Mouse (Mus musculus) cerebellum, adult 9-10 months (tissue): ENCODE results near the gene Mlh3.
"Not testable (repeated sequence)": the region's sequence is repeated elsewhere in the genome, so short reads cannot be mapped to it uniquely, and the experiment has no call there.

Source experiments
- DNase-seq: peaks from one replicate; pipeline ENCODE4 v3.0.0; 2022

Gene Mlh3

DNA sequence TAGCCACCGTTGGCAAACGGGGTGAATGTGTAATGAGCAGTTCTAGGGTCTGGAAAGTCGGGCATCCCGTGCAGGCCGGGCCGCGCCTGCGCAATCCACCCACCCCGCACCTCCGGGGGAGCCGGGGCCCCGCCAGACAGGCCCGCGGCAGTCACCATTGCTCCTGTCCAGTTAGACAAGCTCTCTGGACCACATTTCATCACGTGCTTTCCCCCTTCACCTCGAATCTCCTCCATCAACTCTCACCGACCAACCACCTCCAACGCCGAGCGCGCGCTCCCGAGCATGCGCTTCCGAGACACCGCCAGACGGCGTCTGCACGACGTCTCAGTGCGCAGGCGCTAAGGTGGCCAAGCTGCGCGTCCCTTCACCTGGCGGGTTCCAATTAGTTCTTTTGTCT lies at the start of gene Mlh3:
Mlh3 (minus strand) TSS at position 281 of the 400 bp plus-strand sequence.
- DNase-seq: peak; percentile 94

DNA sequence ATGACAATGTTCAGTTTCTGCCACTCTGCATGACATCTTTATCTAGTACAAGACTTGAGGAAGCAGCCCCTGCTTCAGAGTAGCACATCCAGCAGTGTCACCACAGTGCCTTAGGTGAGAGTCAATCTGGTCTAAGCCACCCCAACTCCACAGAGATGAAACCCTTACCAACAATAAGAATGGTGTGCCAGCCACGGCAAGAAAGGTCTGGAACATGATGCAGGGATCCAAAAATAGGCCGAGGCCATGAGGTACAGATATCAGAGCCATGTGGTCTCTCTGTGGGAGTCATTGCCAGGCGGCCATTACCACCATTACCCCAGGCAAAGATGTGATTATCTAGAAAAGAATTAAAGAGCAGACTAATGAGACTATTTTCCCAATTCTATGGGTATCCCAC lies 38.3 kb upstream of the Mlh3 start:
- peak; percentile 79 for DNase-seq

DNA sequence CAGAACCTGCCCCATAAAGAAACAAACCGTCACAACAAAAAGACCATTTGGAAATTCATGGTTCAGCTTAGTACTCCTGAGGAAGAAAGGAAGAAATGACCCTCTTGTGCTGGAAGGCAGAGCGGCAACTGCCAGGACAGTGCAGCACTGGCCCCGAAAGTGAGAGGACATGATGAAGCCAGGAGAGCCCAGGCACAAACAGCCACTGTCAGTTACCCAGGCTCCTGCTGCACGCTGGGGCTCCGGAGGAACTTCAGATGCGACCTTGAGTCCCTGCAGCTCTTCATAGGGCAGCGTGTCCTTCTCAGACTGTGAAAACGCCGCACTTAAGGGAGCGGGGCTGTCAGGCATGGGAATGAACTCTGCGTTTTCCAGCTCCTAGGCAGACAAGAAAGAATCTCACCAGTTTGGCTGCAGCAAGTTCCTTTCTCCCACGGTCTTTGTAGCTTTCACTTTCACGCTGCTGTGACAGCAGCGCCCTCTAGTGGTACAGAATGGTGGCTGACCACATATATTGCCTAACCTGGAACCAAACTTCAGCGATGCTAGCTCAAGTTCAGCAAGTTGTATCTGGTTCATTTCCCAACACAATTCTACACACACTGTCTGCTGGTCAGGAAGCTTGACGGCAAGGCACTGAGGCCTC lies 35.0 kb upstream of the Mlh3 start:
- peak; percentile 86 for DNase-seq

GRCm38 (mm10) chr12:85304725-85305124 lies 34.3 kb upstream of the Mlh3 start:
- DNase-seq: no peak

- DNase-seq: no peak
Measured at GRCm38 (mm10) chr12:85303256-85303655, 32.9 kb upstream of the Mlh3 start.

DNA sequence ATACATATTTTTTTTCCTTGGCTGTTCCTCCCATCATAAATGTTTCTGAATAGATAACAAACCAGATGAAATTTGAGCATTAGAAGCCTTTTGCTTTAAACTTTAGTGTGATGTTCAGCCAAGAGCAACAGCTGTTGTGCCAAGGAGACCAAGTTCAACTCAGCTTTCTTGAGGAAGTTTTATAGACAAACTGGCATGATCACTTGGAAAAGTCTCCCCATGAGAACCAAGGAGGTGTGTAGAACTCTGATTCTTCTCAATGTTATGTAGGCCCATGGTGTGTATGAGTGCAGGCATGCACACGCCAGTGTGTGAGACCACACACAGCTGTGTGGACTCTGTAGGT lies 28.4 kb upstream of the Mlh3 start:
- no peak for DNase-seq

DNA sequence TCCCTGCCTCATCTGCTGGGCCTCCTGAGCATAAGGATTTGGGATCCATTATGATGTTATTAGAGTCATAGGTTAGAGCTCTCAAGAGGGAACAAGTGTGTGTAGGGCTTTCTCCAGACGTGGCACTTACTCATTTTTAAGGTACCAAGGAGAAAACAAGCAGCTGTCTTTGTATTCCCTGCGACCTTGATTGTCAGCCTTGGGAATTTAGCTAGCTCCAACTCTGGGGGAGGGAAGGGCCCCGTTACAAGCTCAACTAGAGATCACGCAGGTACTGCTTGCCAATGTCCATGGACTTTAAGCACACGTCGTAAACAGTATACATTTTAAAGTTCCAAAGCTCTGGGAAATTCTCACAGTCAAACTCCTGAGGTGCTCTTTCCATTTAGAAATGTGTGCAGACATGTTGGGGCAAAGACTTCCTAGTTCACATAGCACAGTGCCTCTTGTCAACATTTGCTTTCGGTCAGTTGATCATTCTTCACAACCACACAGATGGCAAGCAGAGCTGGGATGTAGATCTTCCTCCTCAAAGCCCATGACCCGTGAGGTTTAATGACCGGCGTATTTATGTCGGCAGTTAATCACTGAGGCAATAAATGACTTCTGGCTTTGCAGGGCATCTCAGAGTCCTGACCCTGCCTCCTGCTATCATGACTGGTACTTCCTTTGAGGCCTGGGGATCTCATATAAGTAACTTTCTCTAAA lies 27.9 kb upstream of the Mlh3 start:
- no peak for DNase-seq

- DNase-seq: no peak
Measured at GRCm38 (mm10) chr12:85297345-85297997, 27.1 kb upstream of the Mlh3 start.

- no peak for DNase-seq
Measured at GRCm38 (mm10) chr12:85296915-85297314, 26.5 kb upstream of the Mlh3 start.

DNA sequence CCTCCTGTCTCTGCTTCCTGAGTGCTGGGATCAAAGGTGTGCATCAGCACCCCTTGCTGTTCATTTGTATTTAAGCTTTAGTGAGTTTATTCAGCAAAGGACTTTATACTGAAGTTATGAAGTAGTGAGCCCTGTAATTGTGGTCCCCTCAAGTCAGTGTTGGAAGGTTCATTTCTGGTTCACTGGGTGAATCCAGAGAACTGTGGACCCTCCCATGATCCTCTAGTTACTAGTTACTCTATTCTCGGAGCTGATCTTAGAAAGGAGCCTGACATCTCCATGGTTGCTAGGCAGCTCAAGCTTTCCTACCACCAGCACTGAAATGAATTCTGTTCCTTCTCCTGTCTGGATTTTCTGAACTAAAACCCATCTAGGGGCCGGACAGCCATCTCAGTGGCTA lies 25.1 kb upstream of the Mlh3 start:
- DNase-seq: no peak

DNA sequence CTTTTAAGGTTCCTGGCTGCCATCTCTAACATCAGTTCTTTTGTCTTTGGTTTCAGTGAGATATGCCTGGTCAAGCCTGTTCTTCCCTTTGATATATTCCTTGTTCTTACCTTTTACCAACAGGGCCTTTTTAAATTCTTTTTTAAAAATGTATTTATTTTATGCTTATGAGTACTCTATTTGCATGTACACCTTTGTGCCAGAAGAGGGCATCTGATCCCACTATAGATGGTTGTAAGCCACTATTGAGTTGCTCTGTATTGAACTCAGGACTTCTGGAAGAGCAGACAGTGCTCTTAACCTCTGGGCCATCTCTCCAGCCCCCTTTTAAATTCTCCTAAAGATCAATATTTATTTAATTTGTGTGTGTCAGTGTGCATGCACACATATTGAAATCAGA lies 22.5 kb upstream of the Mlh3 start:
- DNase-seq: no peak

- no peak for DNase-seq
Measured at GRCm38 (mm10) chr12:85292288-85292687, 21.9 kb upstream of the Mlh3 start.

DNA sequence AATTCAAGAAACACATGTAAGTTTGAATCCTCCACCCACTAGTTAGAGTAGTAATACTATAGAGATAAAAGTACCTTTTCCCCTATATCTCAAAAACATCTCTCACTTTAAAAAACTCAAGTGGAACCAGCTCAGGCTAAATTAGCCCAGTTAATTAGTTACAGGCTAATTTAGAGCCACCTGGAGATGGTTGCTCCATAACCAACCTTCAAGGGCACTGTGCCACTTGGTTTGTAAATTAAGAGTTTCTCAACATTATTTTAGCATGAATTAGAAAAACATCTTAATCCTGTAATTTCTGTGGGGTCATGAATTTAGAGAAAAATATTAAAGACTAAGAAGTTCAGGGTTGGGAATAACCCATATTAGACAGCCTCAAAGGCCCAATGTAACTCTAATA lies 21.1 kb upstream of the Mlh3 start:
- no peak for DNase-seq

- no peak for DNase-seq
Measured at GRCm38 (mm10) chr12:85290633-85291032, 20.2 kb upstream of the Mlh3 start.

GRCm38 (mm10) chr12:85289157-85290000 lies 19.0 kb upstream of the Mlh3 start:
- DNase-seq: no peak

- DNase-seq: no peak
Measured at GRCm38 (mm10) chr12:85288486-85289156, 18.2 kb upstream of the Mlh3 start, which contains the start of gene Zc2hc1c. Zc2hc1c (plus strand) TSS chr12:85288591.

- no peak for DNase-seq
Measured at GRCm38 (mm10) chr12:85287809-85288485, 17.5 kb upstream of the Mlh3 start, which contains the start of gene Acyp1. Acyp1 (minus strand) TSS chr12:85288438.

GRCm38 (mm10) chr12:85286941-85287340 lies 16.5 kb upstream of the Mlh3 start:
- no peak for DNase-seq

DNA sequence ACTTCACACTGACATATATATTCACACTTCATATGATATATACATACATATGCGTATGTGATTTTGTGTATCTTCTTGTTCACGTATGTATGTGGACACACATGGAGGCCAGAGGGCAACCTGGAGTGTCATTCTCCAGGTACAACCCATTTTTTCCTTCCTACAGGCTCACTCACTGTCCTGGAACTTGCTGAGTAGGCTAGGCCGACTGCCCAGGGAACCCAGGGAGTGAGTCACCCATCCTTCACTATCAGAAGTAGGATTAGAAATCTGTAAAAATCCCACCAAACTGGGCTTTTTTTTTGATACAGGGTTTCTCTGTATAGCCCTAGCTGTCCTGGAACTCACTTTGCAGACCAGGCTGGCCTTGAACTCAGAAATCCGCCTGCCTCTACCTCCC lies 14.6 kb upstream of the Mlh3 start:
- DNase-seq: no peak

- no peak for DNase-seq
Measured at GRCm38 (mm10) chr12:85284331-85284730, 13.9 kb upstream of the Mlh3 start.

DNA sequence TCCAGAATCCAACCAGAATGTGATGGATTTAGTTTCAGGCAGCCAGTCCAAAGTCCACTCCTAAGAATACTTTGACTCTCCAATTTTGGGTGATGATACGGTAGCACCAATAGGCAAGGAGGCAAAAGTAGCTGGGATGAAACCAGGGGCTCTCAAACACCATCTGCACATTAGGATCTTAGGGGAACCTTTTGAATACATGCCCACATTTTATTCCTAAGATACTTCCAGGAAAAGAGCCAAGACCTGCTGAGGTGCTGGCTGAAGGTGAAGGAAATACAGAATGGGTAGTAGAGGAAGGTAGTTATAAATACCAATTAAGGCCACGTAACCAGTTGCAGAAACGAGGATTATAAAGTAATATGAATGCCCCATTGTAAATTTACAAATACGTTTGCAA lies 11.4 kb upstream of the Mlh3 start:
- DNase-seq: not testable (repeated sequence)
